In genomic region chr5:45686223-45686622, GRCm38 (mm10) we compare ENCODE assay signal across 17 mouse cellular contexts. TPM values are rescaled to one million over a fixed set of nuclear protein-coding genes. Genes with fewer than 3 reads are reported as not detected.
"Had no signal": no experiment of that assay in that cellular context is flagged by ENCODE, and none has a peak within 500 bp of the region (broad histone marks: within the 10 kb centered on the region; RNA-seq: fewer than 3 reads in every experiment).

No protein-coding gene starts in this region.

- H3K9me3 ChIP-seq: neural tube, embryonic 13.5 days; neural tube, embryonic 15.5 days; stomach, embryonic 15.5 days had no signal

- H3K36me3 ChIP-seq: neural tube, embryonic 15.5 days had no signal

- H3K4me1 ChIP-seq: neural tube, embryonic 13.5 days; neural tube, embryonic 15.5 days; stomach, embryonic 15.5 days had no signal

- H3K4me2 ChIP-seq: neural tube, embryonic 13.5 days; neural tube, embryonic 15.5 days; stomach, embryonic 15.5 days had no signal

- H3K9ac ChIP-seq: neural tube, embryonic 13.5 days; neural tube, embryonic 15.5 days; stomach, embryonic 15.5 days had no signal

- H3K27ac ChIP-seq: neural tube, embryonic 13.5 days; neural tube, embryonic 15.5 days; stomach, embryonic 15.5 days; stomach, postnatal 0 days had no signal

- H3K27me3 ChIP-seq: neural tube, embryonic 13.5 days; neural tube, embryonic 15.5 days; stomach, embryonic 15.5 days had no signal

- H3K4me3 ChIP-seq: neural tube, embryonic 13.5 days; neural tube, embryonic 15.5 days; stomach, embryonic 15.5 days had no signal

- DNase-seq: retina, postnatal 1 day; right cerebral cortex, adult 18-20 months; right cerebral cortex, postnatal 14 days; right cerebral cortex, postnatal 25 days; right cerebral cortex, postnatal 4 days; spleen, adult 18-20 months; thymus, adult 18-20 months; thymus, adult 2 months; thymus, postnatal 14 days; thymus, postnatal 25 days; thymus, postnatal 36 days; thymus, postnatal 4 days had no signal

RNA-seq across cellular contexts. Expression of gene Fam184b, which starts 46.8 kb away (rescaled TPM):
- total RNA-seq: neutrophil, adult 5-6 weeks had no signal
